Mouse (Mus musculus): Measurements from ENCODE around the gene Iqch.
A peak's percentile ranks its signal among the peaks of the same experiment; 100 is the strongest.

The Iqch gene

DNA sequence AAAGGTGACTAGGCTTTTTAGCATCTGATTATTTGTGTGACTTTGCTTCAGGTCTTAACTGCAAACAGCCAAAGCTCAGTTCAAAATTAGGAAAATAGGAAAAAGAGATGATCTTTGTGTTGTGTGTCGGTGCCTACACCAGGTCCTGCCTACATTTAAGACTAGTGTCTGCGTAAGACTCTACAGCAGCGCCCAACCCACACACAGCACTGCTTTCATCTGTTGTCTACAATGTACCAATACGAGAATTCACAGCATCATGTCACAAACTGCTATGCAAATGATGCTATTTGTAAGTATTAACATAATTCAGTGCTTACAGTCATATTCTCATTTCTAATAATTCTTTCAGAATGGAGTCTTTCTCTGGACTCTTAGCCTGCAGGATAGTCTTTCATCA is 108.5 kb downstream of the Iqch start:
- DNase-seq (ENCODE audit: low spot score), result no peak

DNA sequence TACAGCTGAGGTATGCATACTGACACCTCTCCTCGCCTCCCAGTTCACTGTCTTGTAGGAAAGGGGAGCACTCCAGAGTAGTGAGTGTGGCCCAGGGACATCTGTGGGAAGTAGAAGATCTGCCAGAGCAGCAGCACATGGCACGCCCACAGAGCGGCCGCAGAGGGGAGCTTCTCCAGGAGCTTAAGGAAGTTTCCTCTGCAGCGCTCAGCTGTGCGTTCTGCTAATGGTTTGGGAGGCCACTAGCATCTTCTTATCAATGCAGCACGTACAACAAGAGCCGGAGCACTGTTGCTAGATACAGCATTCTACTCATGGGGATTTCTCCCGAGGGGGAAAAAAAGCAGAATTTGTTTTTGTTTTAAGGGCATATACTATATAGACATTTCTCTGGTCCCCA is 110.0 kb downstream of the Iqch start:
- peak; percentile 25 for DNase-seq (ENCODE audit: low spot score)

GRCm38 (mm10) chr9:63490521-63491307 is 111.6 kb downstream of the Iqch start:
- DNase-seq (ENCODE audit: low spot score), result no peak

- no peak for DNase-seq (ENCODE audit: low spot score)
Measured at GRCm38 (mm10) chr9:63489156-63489555, 113.1 kb downstream of the Iqch start.

GRCm38 (mm10) chr9:63465561-63465960 is 136.7 kb downstream of the Iqch start:
- DNase-seq (ENCODE audit: low spot score), result no peak

- peak; percentile 60 for DNase-seq (ENCODE audit: low spot score)
Measured at GRCm38 (mm10) chr9:63462296-63462695, 140.0 kb downstream of the Iqch start.

DNA sequence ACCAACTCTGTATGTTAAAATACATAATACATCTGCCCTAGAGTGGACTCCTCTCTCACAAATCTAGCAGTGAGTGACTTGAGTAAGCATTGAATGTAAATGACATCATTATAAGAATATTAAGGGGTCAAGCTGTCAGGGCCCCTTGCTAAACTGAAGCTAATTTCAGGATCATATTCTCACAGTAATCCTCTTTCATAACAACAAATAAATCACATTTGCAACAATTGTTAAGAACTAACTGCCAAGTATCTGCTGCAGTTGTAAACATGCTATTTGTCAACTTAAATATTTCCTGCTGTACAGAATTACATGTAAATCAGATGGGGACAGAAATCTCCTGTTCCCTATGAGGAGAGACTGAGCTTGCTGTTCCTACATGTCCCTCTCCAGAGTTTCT is 145.9 kb downstream of the Iqch start:
- DNase-seq (ENCODE audit: low spot score), result no peak

GRCm38 (mm10) chr9:63454341-63454740 is 148.0 kb downstream of the Iqch start:
- DNase-seq (ENCODE audit: low spot score), result no peak

DNA sequence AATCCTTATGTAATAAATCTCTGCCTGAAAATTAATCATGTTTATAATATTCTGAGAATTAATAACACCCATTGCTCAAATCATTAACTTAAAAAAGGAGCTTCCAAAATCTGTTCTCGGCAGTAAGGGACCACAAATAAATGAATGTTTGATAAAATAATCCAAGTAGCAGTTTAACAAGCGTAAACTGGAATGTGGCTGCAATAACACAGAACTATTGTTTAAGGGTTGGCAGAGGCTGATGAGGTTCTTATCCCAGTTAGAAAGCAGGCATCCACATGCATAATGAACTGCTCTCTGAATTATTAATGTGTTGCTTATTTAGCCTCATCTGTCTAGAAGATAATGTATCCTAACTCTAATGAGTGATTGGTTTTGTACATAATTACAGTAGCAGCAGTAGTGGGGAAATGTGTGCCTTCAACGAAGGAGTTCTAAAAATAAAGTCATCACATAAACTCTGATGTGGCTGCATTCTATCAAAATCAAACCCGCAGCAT is 151.7 kb downstream of the Iqch start:
- no peak for DNase-seq (ENCODE audit: low spot score)

DNA sequence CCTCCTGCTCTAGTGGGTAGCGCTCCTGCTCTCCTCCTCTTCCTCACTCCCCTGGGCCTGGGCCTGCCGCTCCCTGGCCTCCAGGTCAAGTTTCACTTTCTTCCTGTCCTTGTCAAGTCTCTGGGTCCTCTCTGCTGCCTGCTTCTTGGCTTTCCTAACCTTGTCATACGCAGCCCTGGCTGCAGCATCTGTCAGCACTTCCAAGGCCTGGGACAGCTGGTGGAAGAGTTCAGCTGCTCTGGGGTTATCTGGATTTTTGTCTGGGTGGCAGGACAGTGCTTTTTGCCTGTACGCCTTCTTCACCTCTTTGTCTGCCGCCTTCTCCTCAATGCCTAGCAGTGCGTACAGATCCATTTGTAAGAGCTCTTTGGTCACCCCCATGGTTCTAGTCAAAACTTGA is 158.6 kb downstream of the Iqch start:
- peak; percentile 3 for DNase-seq (ENCODE audit: low spot score)

GRCm38 (mm10) chr9:63430652-63431051 is 171.6 kb downstream of the Iqch start:
- no peak for DNase-seq (ENCODE audit: low spot score)

- no peak for DNase-seq (ENCODE audit: low spot score)
Measured at GRCm38 (mm10) chr9:63421096-63421736, 181.1 kb downstream of the Iqch start.

DNA sequence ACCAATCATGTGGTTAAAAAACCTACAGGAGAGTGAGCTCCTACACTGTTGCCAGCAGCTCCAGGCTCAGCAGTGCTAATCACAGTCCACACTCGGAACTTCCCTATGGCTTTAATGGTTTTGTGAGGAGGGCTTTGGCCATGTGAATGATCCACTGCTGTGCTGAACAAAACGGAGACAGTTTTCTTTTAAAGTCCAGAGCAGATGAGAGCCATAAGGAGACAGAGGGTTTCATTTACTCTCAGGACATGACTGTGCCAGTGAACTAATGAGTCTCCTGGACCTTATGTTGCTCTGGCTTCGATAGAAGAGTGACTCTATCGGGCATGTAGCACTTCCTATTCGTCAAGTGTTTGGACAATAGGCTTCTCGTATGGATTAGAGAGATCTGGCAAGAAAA is 181.9 kb downstream of the Iqch start:
- DNase-seq (ENCODE audit: low spot score), result no peak

GRCm38 (mm10) chr9:63400176-63400575 is 202.1 kb downstream of the Iqch start:
- DNase-seq (ENCODE audit: low spot score), result no peak

DNA sequence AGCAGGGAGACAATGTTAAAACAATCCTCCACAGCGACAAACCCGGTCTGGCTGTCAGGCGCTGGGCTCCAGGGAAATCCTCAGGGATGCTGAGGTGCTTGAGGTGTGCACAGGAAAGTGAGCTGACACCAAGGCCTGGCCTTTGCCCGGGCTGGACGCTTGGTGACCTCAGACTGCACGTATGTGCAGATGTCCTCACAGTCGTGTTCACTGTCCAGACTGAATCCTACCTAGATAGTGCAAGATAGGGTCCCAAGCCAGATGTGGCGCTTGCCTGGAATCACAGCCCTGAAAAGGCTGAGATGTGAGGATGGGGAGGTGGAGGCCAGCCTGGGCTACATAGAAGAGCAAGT is 202.9 kb downstream of the Iqch start:
- no peak for DNase-seq (ENCODE audit: low spot score)

- DNase-seq (ENCODE audit: low spot score), result peak; percentile 94
Measured at GRCm38 (mm10) chr9:63398611-63399462, 203.5 kb downstream of the Iqch start, which contains the start of gene 2300009A05Rik. 2300009A05Rik (minus strand) TSS chr9:63399246.

DNA sequence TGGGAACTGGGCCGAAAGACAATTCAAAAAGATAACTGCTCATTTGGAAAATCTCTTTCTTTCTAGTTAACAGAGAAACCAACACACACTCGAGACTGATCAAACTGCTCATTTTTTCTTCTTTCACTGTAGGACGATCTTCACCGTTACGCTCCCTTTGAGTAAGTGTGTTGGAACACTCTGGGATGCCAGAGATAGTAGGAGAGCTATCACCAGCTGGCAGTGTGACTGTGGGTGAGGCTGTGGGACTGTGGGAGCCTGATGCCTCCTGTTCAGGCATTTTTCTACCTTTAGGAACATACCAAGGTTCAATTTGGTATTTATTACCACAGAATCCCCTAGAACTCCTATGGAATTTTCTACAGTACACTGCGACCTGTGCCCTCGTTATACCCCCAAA is 206.7 kb downstream of the Iqch start:
- no peak for DNase-seq (ENCODE audit: low spot score)

DNA sequence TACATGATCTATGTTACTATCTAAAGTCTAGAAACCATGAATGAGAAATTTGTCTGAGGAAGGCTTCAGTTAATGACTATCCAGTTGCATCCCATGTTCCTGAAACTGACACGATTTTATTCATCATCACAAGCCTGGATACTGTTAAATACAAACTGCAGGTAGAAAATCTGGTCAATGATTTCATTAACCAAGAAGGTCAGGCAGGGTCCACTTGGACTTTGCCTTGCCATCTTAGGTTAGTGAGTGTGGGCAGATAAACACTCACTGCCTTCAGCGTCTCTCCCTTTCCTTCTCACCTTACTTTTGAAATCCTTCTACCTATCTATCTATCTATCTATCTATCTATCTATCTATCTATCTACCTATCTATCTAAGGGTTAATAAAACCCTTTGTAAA is 211.0 kb downstream of the Iqch start:
- no peak for DNase-seq (ENCODE audit: low spot score)

DNA sequence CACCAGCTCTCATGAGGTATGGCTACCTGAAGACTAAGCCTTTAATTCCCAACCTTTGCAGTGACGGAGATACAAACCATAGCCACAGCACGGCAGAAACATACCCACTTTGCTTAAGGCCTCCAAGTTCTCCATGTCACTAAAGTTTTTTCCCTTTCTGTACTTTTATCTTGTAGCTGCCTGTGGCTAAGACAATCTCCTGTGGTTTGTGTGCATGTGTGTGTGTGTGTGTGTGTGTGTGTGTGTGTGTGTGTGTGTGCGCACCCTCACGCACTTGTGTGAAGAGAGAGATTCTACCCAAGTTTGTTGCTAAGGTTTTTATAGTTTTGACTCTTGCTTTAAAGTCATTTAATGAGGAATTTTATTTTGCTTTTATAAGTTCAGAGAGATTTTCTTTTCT is 219.5 kb downstream of the Iqch start:
- no peak for DNase-seq (ENCODE audit: low spot score)

- no peak for DNase-seq (ENCODE audit: low spot score)
Measured at GRCm38 (mm10) chr9:63380326-63380725, 222.0 kb downstream of the Iqch start.

- peak; percentile 24 for DNase-seq (ENCODE audit: low spot score)
Measured at GRCm38 (mm10) chr9:63378174-63378573, 224.1 kb downstream of the Iqch start.

GRCm38 (mm10) chr9:63377270-63378142 is 224.8 kb downstream of the Iqch start, which contains the start of gene Map2k5:
Map2k5 (minus strand) TSS chr9:63377902.
- peak; percentile 86 for DNase-seq (ENCODE audit: low spot score)

Data from c-Kit-positive CD71-positive TER-119-positive erythroid progenitor cells, embryonic 14.5 days (primary cell).